Mouse (Mus musculus) spleen, adult 2 months (tissue): ENCODE results near the gene Ezh1.

Source experiments
- CTCF ChIP-seq: fragments of 200-500 bp; IDR thresholded peaks from 2 replicates; pipeline ENCODE4 v1.5.1; 2011; ENCODE audit warnings: mild to moderate bottlenecking, inconsistent platforms; ENCODE audit not compliant: insufficient read depth, insufficient read length, insufficient replicate concordance; ENCODE audit errors: extremely low read depth
- POLR2A ChIP-seq: fragments of 200-500 bp; IDR thresholded peaks from 2 replicates; pipeline ENCODE4 v1.6.1; 2011; ENCODE audit warnings: low read depth, low read length, inconsistent platforms

GRCm38 (mm10) chr11:101175636-101176116, 50.6 kb downstream of the Ezh1 start:
- TF ChIP-seq POLR2A (no peak), CTCF (no peak)
